In genomic region chr13:21992550-21992949, GRCm38 (mm10) we compare ENCODE assay signal across 20 mouse cellular contexts. TPM values are rescaled to one million over a fixed set of nuclear protein-coding genes. Genes with fewer than 3 reads are reported as not detected.
"Had no signal": no experiment of that assay in that cellular context is flagged by ENCODE, and none has a peak within 500 bp of the region (broad histone marks: within the 10 kb centered on the region; RNA-seq: fewer than 3 reads in every experiment).

No protein-coding gene starts in this region.

- ATAC-seq: midbrain, embryonic 16.5 days had no signal

- DNase-seq: lung, adult 18-20 months; lung, embryonic 14.5 days; lung, postnatal 10 days; lung, postnatal 4 days; midbrain, embryonic 14.5 days; right cerebral cortex, postnatal 14 days; thymus, adult 2 months; thymus, postnatal 14 days; thymus, postnatal 36 days had no signal

- H3K9ac ChIP-seq: lung, embryonic 14.5 days; midbrain, embryonic 12.5 days; neural tube, embryonic 13.5 days; neural tube, embryonic 15.5 days; stomach, embryonic 15.5 days had no signal

- H3K4me3 ChIP-seq: midbrain, embryonic 10.5 days; midbrain, embryonic 12.5 days; myocyte; neural tube, embryonic 13.5 days; neural tube, embryonic 15.5 days; stomach, embryonic 15.5 days had no signal

- H3K36me3 ChIP-seq: midbrain, embryonic 10.5 days; midbrain, embryonic 12.5 days; neural tube, embryonic 13.5 days; neural tube, embryonic 15.5 days; stomach, embryonic 15.5 days had no signal

- H3K9me3 ChIP-seq: midbrain, embryonic 10.5 days; midbrain, embryonic 12.5 days; neural tube, embryonic 13.5 days; neural tube, embryonic 15.5 days; stomach, embryonic 15.5 days had no signal

- H3K27ac ChIP-seq: midbrain, embryonic 10.5 days; midbrain, embryonic 12.5 days; neural tube, embryonic 13.5 days; neural tube, embryonic 15.5 days; stomach, embryonic 15.5 days; stomach, postnatal 0 days had no signal

- H3K4me2 ChIP-seq: lung, embryonic 14.5 days; midbrain, embryonic 12.5 days; neural tube, embryonic 13.5 days; neural tube, embryonic 15.5 days; stomach, embryonic 15.5 days had no signal

RNA-seq across cellular contexts. Expression of gene Pom121l2, which starts 11.6 kb away (rescaled TPM):
- total RNA-seq: megakaryocyte, adult 5-6 weeks; megakaryocyte-erythroid progenitor cell, adult 5-6 weeks had no signal
- polyA plus RNA-seq: midbrain, embryonic 10.5 days; midbrain, embryonic 12.5 days; midbrain, embryonic 14.5 days; midbrain, embryonic 16.5 days; myocyte; neural tube, embryonic 13.5 days; neural tube, embryonic 15.5 days; spleen, adult 2 months; stomach, postnatal 0 days had no signal

RNA-seq across cellular contexts. Expression of gene Prss16, which starts 17.0 kb away (rescaled TPM):
- polyA plus RNA-seq: midbrain, embryonic 10.5 days; midbrain, embryonic 12.5 days; midbrain, embryonic 14.5 days; midbrain, embryonic 16.5 days had no signal

RNA-seq across cellular contexts. Expression of gene Hist1h2ah, which starts 42.8 kb away (rescaled TPM):
- polyA plus RNA-seq: midbrain, embryonic 14.5 days; midbrain, embryonic 16.5 days; neural tube, embryonic 15.5 days; stomach, postnatal 0 days had no signal

RNA-seq across cellular contexts. Expression of gene Hist1h2bk, which starts 43.1 kb away (rescaled TPM):
- polyA plus RNA-seq: midbrain, embryonic 16.5 days had no signal
